Mouse (Mus musculus) gastrocnemius, adult 2 months (tissue): ENCODE measurements around the gene Ubl5. TPM values are rescaled to one million over a fixed set of nuclear protein-coding genes. Genes with fewer than 3 reads are reported as not detected.
A peak's percentile ranks its signal among the peaks of the same experiment; 100 is the strongest.
"Not testable (repeated sequence)": the region's sequence is repeated elsewhere in the genome, so short reads cannot be mapped to it uniquely, and the experiment has no call there.

Source experiments
- DNase-seq: peaks from one replicate; pipeline ENCODE4 v3.0.0; 2022
- H3K27ac ChIP-seq: fragments of 200-600 bp; 2 replicates; pipeline ENCODE4 v1.8.1; 2022; ENCODE audit warnings: mild to moderate bottlenecking
- H3K4me3 ChIP-seq: fragments of 200-600 bp; 2 replicates; pipeline ENCODE4 v1.8.1; 2022; ENCODE audit warnings: mild to moderate bottlenecking, moderate library complexity
- CTCF ChIP-seq: fragments of 200-600 bp; IDR thresholded peaks from 2 replicates; pipeline ENCODE4 v1.8.1; 2022; ENCODE audit warnings: antibody characterized with exemption, mild to moderate bottlenecking, moderate library complexity
- intact Hi-C: fragments of 180-260 bp; cut with DNase I; formaldehyde crosslinking; loops from one replicate; pipeline ENCODE4 v1.15.1; 2025
- total RNA-seq, 2 experiments: library from RNA; stranded (reverse); gene quantifications; 2 replicates each; pipeline ENCODE4 v1.2.3; 2021

The Ubl5 gene
- total RNA-seq, 2 experiments from 2014 or later: 188 to 210 TPM

- Histone ChIP-seq H3K27ac (no peak overlapping the region), H3K4me3 (no peak overlapping the region)
- no peak for TF ChIP-seq CTCF
- intact Hi-C loops: no loop called here
- no peak for DNase-seq
These were observed 46.7 kb downstream of the Ubl5 start for GRCm38 (mm10) chr9:20689403-20689802.

DNA sequence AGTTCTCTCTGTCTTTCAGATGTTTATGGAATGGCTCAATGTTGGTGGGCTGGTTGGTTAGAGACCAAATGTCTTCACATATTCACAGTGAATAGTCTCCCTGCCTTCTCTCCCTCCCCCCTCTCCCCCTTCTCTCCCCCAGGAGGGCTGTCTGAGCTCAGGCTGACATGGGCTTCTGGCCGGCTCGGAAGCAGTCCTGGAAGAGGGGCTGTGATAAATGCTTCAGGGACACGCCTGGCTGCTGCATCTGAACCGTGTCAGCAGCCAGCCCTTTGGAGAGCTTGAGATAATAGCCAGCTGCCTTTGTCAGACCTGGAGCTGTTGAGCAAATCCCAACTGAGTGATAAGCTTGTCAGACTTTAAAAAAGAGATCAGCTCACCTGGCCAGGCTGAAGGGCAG lies 47.2 kb downstream of the Ubl5 start:
- Histone ChIP-seq H3K27ac (no peak overlapping the region), H3K4me3 (no peak overlapping the region)
- no peak for TF ChIP-seq CTCF
- intact Hi-C loops: no loop called here
- no peak for DNase-seq

DNA sequence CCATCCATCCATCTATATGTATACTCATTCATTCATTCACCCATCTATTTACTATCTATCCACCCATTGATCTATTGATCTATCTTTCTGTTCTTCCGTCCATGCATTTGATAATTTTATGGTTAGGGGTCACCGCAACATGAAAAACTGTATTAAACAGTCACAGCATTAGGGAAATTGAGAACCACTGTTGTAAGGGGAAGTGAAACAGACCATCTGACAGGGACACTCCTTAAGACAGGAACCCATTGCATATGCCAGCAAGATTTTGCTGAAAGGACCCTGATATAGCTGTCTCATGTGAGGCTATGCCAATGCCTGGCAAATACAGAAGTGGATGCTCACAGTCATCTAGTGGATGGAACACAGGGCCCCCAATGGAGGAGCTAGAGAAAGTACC lies 47.8 kb downstream of the Ubl5 start:
- DNase-seq, intact Hi-C loops, H3K27ac ChIP-seq, H3K4me3 ChIP-seq: not testable (repeated sequence)

GRCm38 (mm10) chr9:20692863-20693262 lies 50.2 kb downstream of the Ubl5 start:
- DNase-seq: no peak
- Histone ChIP-seq H3K4me3 (no peak overlapping the region), H3K27ac (no peak overlapping the region)
- no peak for TF ChIP-seq CTCF
- intact Hi-C loops: no loop called here

GRCm38 (mm10) chr9:20694721-20695235 lies 52.1 kb downstream of the Ubl5 start:
- peak overlapping the region; percentile 64 for H3K4me3 ChIP-seq
- TF ChIP-seq CTCF: no peak
- intact Hi-C loops: no loop called here
- no peak overlapping the region for H3K27ac ChIP-seq
- peak; percentile 27 for DNase-seq

GRCm38 (mm10) chr9:20696107-20696712 lies 53.5 kb downstream of the Ubl5 start:
- intact Hi-C loops: no loop called here
- no peak for DNase-seq
- Histone ChIP-seq H3K4me3 (no peak overlapping the region), H3K27ac (no peak overlapping the region)
- no peak for TF ChIP-seq CTCF

Other genes starting within 250 kb of the Ubl5 start
- gene Zfp26, start 182.7 kb upstream of the Ubl5 start, total RNA-seq: 1 to 10 TPM; 8.3 to 9.2 TPM
- gene Zfp426, start 150.1 kb upstream of the Ubl5 start, total RNA-seq: 10 to 100 TPM in 1 of 2 experiments, 1 to 10 TPM in 1; 8.5 to 10.2 TPM
- gene Zfp266, start 121.5 kb upstream of the Ubl5 start, total RNA-seq: 10 to 100 TPM; 16.6 to 18.4 TPM
- gene Zfp846, start 61.6 kb upstream of the Ubl5 start, total RNA-seq: 1 to 10 TPM; 2.6 to 3.8 TPM
- 1 to 10 TPM; 4.7 to 5.3 TPM for gene Fbxl12, start 1.9 kb downstream of the Ubl5 start, total RNA-seq
- gene Pin1, start 9.2 kb downstream of the Ubl5 start, total RNA-seq: 10 to 100 TPM; 13.0 to 15.0 TPM
- under 1 TPM; 0.20 TPM for gene Olfm2, start 103.5 kb downstream of the Ubl5 start, total RNA-seq
- gene Col5a3, start 172.2 kb downstream of the Ubl5 start, total RNA-seq: 10 to 100 TPM; 12.8 to 22.5 TPM
- under 1 TPM in 1 of 2 experiments, not detected in 1; 0.56 TPM for gene Rdh8, start 175.6 kb downstream of the Ubl5 start, total RNA-seq
- 1 to 10 TPM; 2.1 to 2.3 TPM for gene A230050P20Rik, start 225.8 kb downstream of the Ubl5 start, total RNA-seq
- gene Angptl6, start 236.8 kb downstream of the Ubl5 start, total RNA-seq: 1 to 10 TPM; 5.1 to 7.0 TPM
- gene Ppan, start 245.3 kb downstream of the Ubl5 start, total RNA-seq: 1 to 10 TPM; 7.9 to 8.6 TPM